Mouse (Mus musculus) neural tube, embryonic 14.5 days (tissue): ENCODE measurements around the gene Trmo. TPM values are rescaled to one million over a fixed set of nuclear protein-coding genes. Genes with fewer than 3 reads are reported as not detected.

Source experiments
- ATAC-seq: fragments of 200-750 bp; cut with Nextera tagmentation; 2 replicates; pipeline ENCODE4 v1.8.0; 2017; ENCODE audit warnings: low read depth, mild to moderate bottlenecking, moderate TSS enrichment, moderate library complexity
- H3K27ac ChIP-seq: fragments of 300-500 bp; sonication (generic); 2 replicates; pipeline ENCODE4 v1.5.1; 2014; ENCODE audit warnings: low read depth, mild to moderate bottlenecking, control low read depth, low read length, moderate library complexity, mixed read lengths
- H3K27me3 ChIP-seq: fragments of 300-500 bp; sonication (generic); 2 replicates; pipeline ENCODE4 v1.6.1; 2014; ENCODE audit warnings: low read length; ENCODE audit not compliant: control insufficient read depth, insufficient read depth
- H3K36me3 ChIP-seq: fragments of 300-500 bp; sonication (generic); 2 replicates; pipeline ENCODE4 v1.6.1; 2014; ENCODE audit warnings: low read length, mixed read lengths; ENCODE audit not compliant: control insufficient read depth, insufficient read depth
- H3K4me1 ChIP-seq: fragments of 300-500 bp; sonication (generic); 2 replicates; pipeline ENCODE4 v1.6.1; 2014; ENCODE audit warnings: low read length; ENCODE audit not compliant: control insufficient read depth, insufficient read depth
- H3K4me2 ChIP-seq: fragments of 300-500 bp; sonication (generic); 2 replicates; pipeline ENCODE4 v1.6.1; 2014; ENCODE audit warnings: mild to moderate bottlenecking, low read depth, low read length, control low read depth
- H3K4me3 ChIP-seq: fragments of 300-500 bp; sonication (generic); 2 replicates; pipeline ENCODE4 v1.5.1; 2014; ENCODE audit warnings: low read depth, low read length, control low read depth, mixed read lengths
- H3K9ac ChIP-seq: fragments of 300-500 bp; sonication (generic); replicated peaks from 2 replicates; pipeline ENCODE4 v1.6.1; 2014; ENCODE audit warnings: low read depth, mild to moderate bottlenecking, control low read depth, low read length, mixed read lengths
- H3K9me3 ChIP-seq: fragments of 300-500 bp; sonication (generic); 2 replicates; pipeline ENCODE4 v1.6.1; 2016; ENCODE audit warnings: low read length; ENCODE audit not compliant: control insufficient read depth
- WGBS: fragments of 180-500 bp; shearing (Covaris S2); extraction: QIAGEN DNeasy Blood & Tissue Kit; methylation state at CpG from one replicate; pipeline ENCODE4 v1.1.7; 2014; 5-methylcytosine and 5-hydroxymethylcytosine counted together
- polyA plus RNA-seq: library from polyadenylated mRNA; unstranded; fragments of >200 nt; fragmentation: Nextera tagmentation; extraction: Ambion mirVana; gene quantifications from 2 replicates; pipeline ENCODE4 v1.2.1, GENCODE M21; 2014

Gene Trmo
- polyA plus RNA-seq, 1 experiment from 2014 or later, result 9.7 TPM

DNA sequence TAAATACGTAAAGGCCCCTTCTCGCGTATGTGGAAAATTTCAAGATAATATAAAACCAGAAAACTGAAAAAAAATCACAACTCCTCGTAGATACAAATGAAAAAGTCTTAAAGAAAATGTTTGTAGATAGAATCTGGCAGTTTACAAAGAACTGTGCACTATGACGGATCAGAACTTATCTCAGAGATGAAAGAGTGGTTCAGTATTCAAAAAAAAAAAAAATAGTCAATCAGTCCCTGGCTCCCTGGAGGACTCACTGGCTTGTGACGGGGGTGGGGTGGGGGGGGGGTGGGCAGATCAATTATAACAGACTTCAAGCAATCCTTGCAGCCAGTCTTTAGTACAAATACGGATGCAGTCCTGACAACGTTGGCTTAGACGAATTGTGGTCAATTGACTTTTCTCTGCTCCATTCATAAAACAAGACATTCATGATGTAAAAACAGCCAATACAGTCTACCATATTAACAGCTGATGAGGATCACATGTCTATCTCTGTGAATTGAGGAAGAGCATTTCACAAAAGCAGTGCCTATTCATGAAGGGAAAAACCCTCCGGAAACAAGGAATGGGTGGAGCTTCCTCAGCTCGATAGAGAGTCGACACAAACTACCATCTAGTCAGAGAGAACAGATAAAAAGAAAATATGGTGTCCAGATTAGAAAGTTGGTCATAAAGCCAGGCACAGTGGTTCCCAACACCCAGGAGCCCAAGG is 29.5 kb downstream of the Trmo start:
- no peak for ATAC-seq
- no peaks in the 10 kb centered on the region for H3K36me3 ChIP-seq
- H3K4me3 ChIP-seq, result no peak overlapping the region
- no peaks in the 10 kb centered on the region for H3K9me3 ChIP-seq
- no peak overlapping the region for H3K4me2 ChIP-seq
- no peak overlapping the region for H3K9ac ChIP-seq
- WGBS, result 82% methylated on average over 12 of the region's 12 CpGs
- H3K4me1 ChIP-seq, result no peaks in the 10 kb centered on the region
- H3K27ac ChIP-seq, result no peak overlapping the region
- no peaks in the 10 kb centered on the region for H3K27me3 ChIP-seq

DNA sequence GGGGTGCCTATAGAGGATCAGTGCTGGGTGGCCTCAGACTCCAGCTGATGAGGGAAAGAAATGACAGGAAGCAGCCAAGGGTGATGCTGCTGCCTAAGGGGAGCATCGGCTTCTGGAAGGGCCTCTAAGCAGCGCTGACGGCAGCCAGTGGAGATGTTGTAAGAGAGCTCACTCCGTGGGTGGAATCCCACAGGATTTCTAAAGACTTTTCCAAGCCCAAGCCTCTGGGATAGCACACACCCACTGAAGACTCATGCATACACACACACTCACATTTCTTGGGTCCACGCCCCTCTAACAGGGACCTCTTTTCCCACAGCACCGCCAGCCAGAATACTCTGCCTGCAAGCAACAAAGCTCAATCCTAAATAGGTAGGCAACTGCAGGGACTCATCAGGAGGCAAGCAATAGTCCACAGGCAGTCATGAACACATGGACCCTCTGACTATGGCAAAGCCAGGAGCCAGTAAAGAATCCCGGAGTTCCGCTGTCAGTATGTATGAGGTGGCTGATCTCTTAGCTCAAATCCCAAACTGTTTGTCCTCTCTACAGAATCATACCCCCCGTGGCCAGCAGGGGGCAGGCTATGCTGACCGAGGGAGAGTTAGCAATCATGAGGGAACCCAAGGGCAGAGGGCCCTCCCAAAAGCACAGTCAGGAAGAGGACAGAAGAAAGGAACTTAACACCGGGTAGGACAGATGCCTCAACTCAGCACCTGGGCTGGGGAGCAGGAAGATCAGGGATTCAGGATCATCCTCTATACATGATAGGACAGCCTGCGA is 32.7 kb downstream of the Trmo start:
- H3K27ac ChIP-seq, result no peak overlapping the region
- no peaks in the 10 kb centered on the region for H3K36me3 ChIP-seq
- 50% methylated on average over 12 of the region's 12 CpGs for WGBS
- H3K4me2 ChIP-seq, result no peak overlapping the region
- H3K9me3 ChIP-seq, result no peaks in the 10 kb centered on the region
- H3K27me3 ChIP-seq, result peaks cover 4% of the 10 kb centered on the region; the same call in 1 of the 2 replicates
- no peak overlapping the region for H3K9ac ChIP-seq
- H3K4me1 ChIP-seq, result no peaks in the 10 kb centered on the region
- no peak for ATAC-seq
- no peak overlapping the region for H3K4me3 ChIP-seq

DNA sequence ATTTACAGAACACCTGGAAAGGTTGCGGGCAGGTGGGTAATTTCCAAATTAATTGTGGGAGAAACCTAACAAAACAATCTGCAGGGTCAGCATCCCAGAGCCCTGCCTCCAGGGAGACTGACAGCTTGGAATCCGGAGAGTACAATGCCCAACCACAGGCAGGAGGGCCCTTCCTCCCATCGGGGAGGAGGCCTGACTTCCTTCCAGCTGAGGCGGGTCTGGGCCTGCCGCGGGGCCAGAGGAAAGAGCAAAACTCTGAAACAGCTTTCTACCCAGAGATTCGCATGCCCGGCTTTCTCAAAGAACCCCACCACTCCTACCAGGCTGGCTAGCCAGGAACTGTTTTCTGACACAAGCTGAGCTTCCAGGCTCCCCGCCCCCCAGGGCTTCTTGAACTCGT is 36.2 kb downstream of the Trmo start:
- no peak overlapping the region for H3K27ac ChIP-seq
- no peak for ATAC-seq
- no peak overlapping the region for H3K4me3 ChIP-seq
- H3K4me1 ChIP-seq, result no peaks in the 10 kb centered on the region
- no peaks in the 10 kb centered on the region for H3K36me3 ChIP-seq
- peaks cover 29% of the 10 kb centered on the region for H3K27me3 ChIP-seq
- 9% methylated on average over 10 of the region's 10 CpGs for WGBS
- H3K9ac ChIP-seq, result no peak overlapping the region
- H3K9me3 ChIP-seq, result no peaks in the 10 kb centered on the region
- no peak overlapping the region for H3K4me2 ChIP-seq

- Histone ChIP-seq H3K27me3 (peaks cover 48% of the 10 kb centered on the region), H3K9ac (no peak overlapping the region), H3K4me2 (no peak overlapping the region), H3K36me3 (no peaks in the 10 kb centered on the region), H3K27ac (no peak overlapping the region), H3K4me3 (no peak overlapping the region), H3K4me1 (no peaks in the 10 kb centered on the region), H3K9me3 (no peaks in the 10 kb centered on the region)
- no peak for ATAC-seq
- 48% methylated on average over 5 of the region's 5 CpGs for WGBS
These were observed 39.7 kb downstream of the Trmo start for GRCm38 (mm10) chr4:46349530-46349929.

DNA sequence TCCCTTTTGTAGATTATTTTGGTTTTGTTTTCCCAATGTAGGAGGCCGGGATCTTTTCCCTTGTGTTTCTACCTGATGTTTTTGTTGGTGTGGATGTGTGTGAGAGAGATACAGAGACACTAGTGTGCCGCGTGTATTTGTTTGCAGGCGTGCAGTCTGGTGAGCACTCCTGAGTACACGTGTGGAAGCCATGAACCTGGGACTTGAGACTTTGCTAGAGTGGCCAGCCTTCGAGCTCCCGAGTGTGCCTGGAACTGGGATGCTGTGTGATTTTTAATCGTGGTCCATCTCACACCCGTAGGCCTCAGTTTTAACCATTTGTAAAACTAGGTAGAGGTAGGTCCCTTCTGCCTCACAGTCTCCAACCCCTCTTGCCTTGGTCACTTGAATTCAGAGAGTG is 40.3 kb downstream of the Trmo start:
- no peak for ATAC-seq
- H3K4me2 ChIP-seq, result no peak overlapping the region
- H3K27ac ChIP-seq, result no peak overlapping the region
- H3K36me3 ChIP-seq, result no peaks in the 10 kb centered on the region
- no peaks in the 10 kb centered on the region for H3K4me1 ChIP-seq
- H3K9me3 ChIP-seq, result no peaks in the 10 kb centered on the region
- no peak overlapping the region for H3K9ac ChIP-seq
- peaks cover 54% of the 10 kb centered on the region for H3K27me3 ChIP-seq
- no peak overlapping the region for H3K4me3 ChIP-seq
- WGBS, result 18% methylated on average over 9 of the region's 9 CpGs

- WGBS, result 1% methylated on average over 41 of the region's 41 CpGs
- ATAC-seq, result no peak
- Histone ChIP-seq H3K27ac (no peak overlapping the region), H3K4me3 (no peak overlapping the region), H3K9me3 (no peaks in the 10 kb centered on the region), H3K4me1 (no peaks in the 10 kb centered on the region), H3K9ac (no peak overlapping the region), H3K27me3 (peaks cover 65% of the 10 kb centered on the region), H3K4me2 (no peak overlapping the region), H3K36me3 (no peaks in the 10 kb centered on the region)
These were observed 41.4 kb downstream of the Trmo start for GRCm38 (mm10) chr4:46347580-46348515.

DNA sequence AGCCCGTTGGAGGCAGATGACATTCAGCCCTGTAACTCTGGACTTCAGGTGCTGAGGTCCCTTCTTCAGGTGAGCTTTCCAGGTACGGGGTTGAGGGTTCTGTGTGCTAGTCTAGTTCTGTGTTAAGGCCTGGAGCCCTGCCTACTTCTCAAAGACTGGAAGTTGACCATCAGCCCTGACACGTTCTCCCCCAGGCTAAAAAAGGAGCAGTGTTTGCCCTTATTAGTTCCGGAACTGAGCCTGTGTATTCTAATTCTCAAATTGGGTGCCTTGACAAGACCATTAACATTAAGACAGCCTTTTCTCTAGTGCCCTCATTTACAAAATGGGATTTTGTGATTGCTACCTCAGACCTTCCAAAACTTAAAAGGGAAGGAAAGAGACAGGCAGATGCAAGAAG is 42.1 kb downstream of the Trmo start:
- H3K9me3 ChIP-seq, result no peaks in the 10 kb centered on the region

GRCm38 (mm10) chr4:46346221-46346620 is 43.0 kb downstream of the Trmo start:
- no peak for ATAC-seq
- Histone ChIP-seq H3K4me2 (no peak overlapping the region), H3K27me3 (peaks cover 72% of the 10 kb centered on the region), H3K36me3 (no peaks in the 10 kb centered on the region), H3K9ac (no peak overlapping the region), H3K27ac (no peak overlapping the region), H3K9me3 (no peaks in the 10 kb centered on the region), H3K4me1 (no peaks in the 10 kb centered on the region), H3K4me3 (no peak overlapping the region)
- 26% methylated on average over 6 of the region's 6 CpGs for WGBS

More for the DNA sequence above, 42.1 kb downstream of the Trmo start:
- Histone ChIP-seq H3K27me3 (peaks cover 68% of the 10 kb centered on the region), H3K36me3 (no peaks in the 10 kb centered on the region), H3K4me2 (no peak overlapping the region), H3K9ac (no peak overlapping the region), H3K27ac (no peak overlapping the region), H3K4me1 (no peaks in the 10 kb centered on the region), H3K4me3 (no peak overlapping the region)
- no peak for ATAC-seq
- WGBS, result 6% methylated on average over 4 of the region's 4 CpGs
